Mouse (Mus musculus) gonadal fat pad, adult 2 months (tissue): ENCODE data around the gene Gm826. TPM values are rescaled to one million over a fixed set of nuclear protein-coding genes. Genes with fewer than 3 reads are reported as not detected.
A peak's percentile ranks its signal among the peaks of the same experiment; 100 is the strongest.

ENCODE experiments used
- DNase-seq: peaks from one replicate; pipeline ENCODE4 v3.0.0-alpha.2; 2012; ENCODE audit warnings: low read depth
- polyA plus RNA-seq: library from polyadenylated mRNA; depleted of rRNA; stranded (reverse); fragments of >200 nt; gene quantifications from 2 replicates; pipeline ENCODE4 v1.2.3, GENCODE M21; 2012

Gm826 gene
- polyA plus RNA-seq, 1 experiment = not detected

DNA sequence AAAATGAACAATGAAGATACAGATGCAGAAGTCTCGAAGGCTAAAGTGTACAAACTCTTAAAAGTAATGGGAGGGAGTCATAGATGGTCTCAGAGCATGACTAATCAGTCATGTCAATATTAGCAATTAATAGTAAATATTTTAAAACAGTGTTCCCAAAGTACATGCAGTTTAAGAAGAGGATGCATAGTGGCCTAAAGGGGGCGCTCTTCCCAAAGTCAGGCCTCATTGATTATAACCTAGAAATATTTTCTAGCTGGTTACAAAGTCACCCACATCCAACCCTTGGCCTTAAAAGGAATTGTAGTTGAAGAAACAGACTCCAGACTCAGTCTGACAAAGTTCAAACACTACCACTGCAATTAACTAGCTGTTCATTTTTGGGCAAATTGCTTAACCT, 20.4 kb upstream of the Gm826 start:
- DNase-seq = no peak

DNA sequence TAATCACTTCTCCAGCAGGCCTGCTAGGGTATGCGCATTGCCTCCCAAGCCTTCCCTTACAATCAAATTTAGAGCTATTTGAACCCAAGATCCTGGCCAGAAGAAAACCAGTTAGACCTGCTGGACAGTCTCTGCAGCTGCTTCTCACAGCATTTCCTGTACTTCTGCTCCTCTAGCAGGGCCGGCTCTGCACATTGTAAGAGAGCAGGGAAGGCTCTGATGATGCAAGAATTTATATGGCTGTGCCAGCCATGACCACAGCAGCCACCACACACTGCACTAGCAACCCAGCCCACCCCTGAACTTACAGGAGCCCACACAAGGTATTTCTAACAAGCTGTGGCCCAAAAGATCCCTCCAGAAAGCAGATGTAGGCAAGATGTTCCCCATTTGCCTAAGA, 19.6 kb upstream of the Gm826 start:
- DNase-seq = no peak

DNA sequence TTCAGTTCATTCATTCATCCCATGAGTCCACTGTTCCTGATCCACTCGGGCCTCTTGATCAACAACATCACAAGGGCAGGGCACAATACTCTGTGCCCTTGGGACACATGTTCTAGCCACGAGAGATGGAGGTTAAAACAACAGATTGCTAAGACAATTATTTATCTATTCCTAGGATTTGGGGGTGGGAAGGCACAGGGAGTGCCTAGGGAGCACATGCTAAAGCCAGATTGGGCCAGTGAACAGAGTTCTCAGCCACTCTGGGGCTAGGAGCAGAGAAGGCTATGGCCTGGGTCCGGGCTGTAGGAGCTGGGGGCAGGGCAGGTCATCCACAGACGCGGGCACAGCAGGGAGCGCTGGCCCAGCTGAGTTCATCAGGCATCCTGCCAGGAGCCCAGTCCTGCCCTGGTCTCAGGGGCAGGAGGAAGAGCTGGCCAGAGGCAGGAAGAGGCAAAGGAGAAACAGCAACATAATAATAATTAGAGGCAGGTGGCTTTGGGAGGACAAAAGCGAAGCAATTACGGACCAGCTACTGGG, 17.1 kb upstream of the Gm826 start:
- DNase-seq = no peak

GRCm38 (mm10) chr2:160349578-160349977, 15.6 kb upstream of the Gm826 start:
- no peak for DNase-seq

GRCm38 (mm10) chr2:160348796-160349195, 14.8 kb upstream of the Gm826 start:
- DNase-seq = no peak

GRCm38 (mm10) chr2:160348072-160348604, 14.2 kb upstream of the Gm826 start:
- no peak for DNase-seq

GRCm38 (mm10) chr2:160345644-160346043, 11.7 kb upstream of the Gm826 start:
- no peak for DNase-seq

GRCm38 (mm10) chr2:160340121-160340520, 6.2 kb upstream of the Gm826 start:
- DNase-seq = no peak

DNA sequence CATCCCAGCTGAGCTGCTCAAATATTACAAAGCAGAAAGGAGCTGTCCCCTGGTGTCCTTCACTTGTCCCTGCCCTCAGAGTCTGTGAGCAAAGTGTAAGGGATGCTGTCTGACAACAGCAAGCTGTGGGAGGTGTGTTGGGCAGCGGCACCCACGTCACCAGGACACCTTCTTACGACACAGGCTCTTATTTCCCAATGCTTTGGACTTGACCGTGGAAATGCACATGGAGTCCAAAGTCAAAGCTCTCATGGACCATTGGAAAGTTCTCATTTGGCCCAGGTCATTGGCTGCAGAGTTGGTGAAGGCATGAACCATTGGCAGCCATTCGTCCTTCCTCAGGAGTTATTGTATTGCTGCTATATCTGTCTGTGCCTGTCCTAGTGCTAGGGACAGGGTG, 5.6 kb upstream of the Gm826 start:
- no peak for DNase-seq

- DNase-seq = no peak
Observed at GRCm38 (mm10) chr2:160336053-160336452, 2.1 kb upstream of the Gm826 start.

GRCm38 (mm10) chr2:160335043-160335442, 1.1 kb upstream of the Gm826 start:
- DNase-seq = no peak

DNA sequence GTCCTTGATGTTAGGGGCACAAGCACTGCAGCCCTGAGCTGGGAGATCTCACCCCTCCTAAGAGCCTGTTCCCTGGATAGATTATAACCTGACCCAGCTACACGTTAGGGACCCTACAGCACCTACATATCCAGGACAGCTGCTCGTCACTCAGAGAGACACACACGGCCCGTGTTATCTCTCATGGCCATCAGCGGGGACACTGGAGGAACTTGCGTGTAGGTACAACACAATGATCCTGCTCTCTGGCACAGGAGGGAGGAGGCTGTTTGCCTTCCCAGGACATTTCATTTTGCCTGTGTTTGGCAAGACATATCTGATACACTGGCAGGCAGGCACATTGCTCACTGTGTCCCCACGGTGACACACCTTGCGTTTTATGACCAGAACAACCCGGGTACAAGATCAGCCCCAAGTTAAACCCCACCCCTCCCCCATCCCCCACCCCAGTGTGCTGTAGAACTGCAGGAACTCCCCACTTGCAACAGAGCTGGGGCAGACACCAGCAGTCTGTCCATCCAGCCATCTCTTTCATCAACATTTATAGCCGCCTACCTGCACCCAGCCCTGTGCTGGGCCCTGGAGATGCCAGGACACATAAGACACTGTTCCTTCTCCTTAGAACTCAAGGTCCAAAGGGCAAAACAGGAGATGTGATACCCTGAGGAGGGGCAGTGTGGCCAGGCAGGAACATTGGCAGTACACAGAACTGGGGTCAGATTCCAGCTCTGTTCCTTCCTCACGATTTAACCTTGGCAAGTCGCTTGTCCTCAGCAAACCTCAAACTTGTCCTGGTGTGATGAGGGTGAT, 1.2 kb downstream of the Gm826 start:
- DNase-seq = no peak

DNA sequence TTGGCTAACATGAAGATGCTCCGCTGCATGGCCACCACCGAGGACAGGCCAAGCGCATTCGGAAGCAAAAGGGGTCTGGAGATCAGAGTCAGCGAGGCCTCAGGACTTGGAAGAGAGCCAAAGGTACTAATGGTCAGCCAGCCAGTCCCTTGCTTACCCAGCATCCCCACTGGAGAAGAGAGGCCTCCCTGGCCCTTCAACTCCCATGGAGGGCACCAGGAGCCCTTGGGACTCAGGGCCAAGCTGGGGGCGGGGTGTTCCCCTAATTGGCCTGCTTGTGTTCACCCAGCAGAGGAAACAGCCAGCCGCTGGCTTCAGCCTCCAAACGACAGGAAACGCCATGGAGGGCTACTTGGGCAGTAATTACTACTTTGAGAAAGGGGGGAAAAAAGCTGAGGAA, 5.1 kb downstream of the Gm826 start:
- DNase-seq = no peak

DNA sequence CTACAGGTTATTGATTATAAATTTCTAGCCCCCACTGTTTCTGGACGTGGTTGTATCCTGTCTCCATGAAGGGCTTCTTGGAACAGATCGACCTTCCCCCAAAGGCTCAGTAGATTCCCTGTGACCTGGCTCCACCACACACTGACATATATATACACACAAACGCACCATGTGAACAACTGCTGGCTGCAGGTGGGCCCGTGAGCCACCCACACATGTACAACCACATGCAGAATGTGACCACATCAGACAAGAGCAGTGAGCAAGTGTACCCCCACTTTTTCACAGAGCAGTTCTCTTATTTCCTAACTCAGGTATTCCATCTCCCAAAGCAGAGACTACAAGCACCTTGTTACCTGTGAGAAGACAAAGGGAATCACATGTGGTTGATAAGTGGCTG, 6.2 kb downstream of the Gm826 start:
- DNase-seq = no peak

- no peak for DNase-seq
Observed at GRCm38 (mm10) chr2:160327167-160327566, 6.8 kb downstream of the Gm826 start.

DNA sequence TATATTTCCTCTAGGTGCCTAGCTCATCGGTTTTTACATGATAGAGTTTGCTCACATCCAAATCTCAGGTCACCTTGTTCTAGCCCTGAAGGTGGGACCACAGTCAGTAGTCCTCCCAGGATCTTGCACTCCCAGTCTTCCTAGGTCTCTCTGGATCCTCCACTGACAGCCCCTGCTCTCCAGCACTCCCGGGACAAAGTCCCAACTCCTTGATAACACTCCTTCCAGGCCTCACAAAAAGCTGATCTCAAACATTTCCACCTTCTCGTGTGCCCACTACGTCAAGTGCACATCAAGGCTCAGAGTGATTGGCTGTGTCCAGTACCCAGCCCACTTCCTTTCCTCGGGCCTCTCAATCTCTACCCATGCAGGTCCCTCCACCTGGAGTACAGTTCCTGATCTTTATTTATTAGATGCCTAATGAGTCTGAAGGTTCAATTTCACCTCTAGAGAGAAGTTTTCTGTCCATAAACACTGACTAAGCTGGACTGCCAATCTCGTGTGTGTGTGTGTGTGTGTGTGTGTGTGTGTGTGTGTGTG, 8.8 kb downstream of the Gm826 start:
- no peak for DNase-seq

DNA sequence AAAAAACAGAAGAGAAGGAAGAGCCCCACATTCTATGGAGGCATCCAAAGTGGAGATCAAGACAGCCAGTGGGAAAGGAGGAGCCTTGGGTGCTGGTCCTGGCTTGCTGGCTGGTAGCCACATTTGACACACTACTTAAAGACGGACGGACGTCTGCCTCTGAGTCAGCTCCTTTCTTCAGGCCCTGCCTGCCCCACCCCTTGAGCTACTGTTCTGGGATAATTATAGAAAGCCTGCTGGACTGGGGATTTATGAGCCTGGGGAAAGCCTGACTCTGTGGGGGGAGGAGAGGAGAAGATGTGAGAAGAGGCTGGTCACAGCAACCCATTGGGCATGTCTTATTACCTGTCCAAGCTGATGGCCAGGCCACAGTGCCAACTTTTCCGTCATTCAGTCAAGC, 12.1 kb downstream of the Gm826 start:
- no peak for DNase-seq

DNA sequence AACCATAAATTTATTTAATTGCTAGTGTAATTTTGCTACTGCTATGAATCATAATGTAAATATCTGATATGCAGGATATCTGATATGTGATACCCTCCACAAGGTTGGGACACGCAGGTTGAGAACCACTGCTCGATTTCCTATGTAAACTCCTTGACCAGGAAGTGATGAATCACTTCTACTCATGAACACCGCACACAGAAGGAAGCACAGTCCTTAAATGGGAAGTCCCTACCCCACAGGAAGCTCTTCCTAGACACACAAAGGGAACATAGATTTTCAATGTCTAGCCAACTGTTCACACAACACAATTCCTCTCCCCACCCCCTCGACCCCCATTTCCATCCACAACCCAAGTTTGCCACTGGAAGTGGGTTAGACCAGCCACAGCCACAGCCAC, 15.7 kb downstream of the Gm826 start:
- no peak for DNase-seq

GRCm38 (mm10) chr2:160313595-160314007, 20.4 kb downstream of the Gm826 start:
- DNase-seq = peak; percentile 42

DNA sequence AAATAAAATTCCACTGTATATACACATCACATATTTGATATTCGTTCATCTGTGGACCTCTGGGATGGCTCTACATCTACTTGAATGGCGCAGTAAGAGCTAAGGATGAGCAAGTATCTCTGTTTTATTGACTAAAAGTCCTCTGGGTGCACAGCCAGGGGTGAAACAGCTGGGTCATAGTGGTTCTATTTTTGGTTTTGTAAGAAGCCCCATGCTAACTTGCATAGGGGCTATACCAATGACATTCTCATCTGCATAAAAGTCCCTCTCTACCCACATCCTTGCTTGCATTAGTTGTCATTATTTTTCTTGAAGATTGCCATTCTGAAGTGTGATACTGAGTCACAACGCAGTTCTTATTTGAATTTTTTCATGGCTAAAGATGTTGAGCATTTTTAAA, 28.9 kb downstream of the Gm826 start:
- DNase-seq = no peak

- DNase-seq = no peak
Observed at GRCm38 (mm10) chr2:160303992-160304391, 30.0 kb downstream of the Gm826 start.

DNA sequence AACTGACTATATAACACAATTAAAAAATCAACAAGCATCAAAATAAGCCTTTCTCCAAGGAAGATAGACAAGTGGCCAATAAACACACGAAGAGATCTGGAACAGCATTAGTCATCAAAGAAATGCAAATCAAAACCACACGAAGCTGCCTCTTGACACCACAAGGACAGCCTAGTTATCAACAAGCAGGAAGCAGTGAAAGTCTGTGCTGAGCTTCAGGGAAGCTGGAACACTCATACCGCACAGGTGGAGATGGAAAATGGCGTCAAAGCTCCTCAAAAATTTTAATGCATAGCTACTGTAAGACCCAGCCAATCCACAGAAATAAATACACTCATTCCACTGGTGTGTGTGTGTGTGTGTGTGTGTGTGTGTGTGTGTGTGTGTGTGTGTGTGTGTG, 31.9 kb downstream of the Gm826 start:
- DNase-seq = no peak

GRCm38 (mm10) chr2:160298586-160298985, 35.4 kb downstream of the Gm826 start:
- DNase-seq = no peak
